Comparison of ENCODE assay signal across 8 mouse cellular contexts in the genomic region with DNA sequence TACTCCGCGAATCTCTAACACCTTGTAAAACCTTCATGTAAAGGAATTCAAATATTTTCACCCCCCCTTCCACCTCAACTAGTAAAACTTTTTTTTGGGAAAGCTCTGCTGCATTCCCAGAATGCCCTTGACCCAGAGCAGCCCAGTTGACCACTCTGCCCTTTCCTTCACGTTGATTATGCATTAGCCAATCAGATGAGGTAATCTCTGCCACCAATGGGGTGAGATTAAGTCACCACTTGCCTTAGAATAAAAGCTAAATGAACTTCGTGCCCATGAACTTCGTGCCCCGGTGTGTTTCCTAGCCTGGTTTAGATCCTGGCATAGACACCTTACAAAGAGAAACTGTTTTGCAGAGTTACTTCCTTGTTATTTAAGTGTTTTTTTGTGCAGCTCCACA. TPM values are rescaled to one million over a fixed set of nuclear protein-coding genes. Genes with fewer than 3 reads are reported as not detected.
DNase-seq lines count a peak whose midpoint lies in the region; ATAC-seq lines count a peak whose summit lies in the region.

No protein-coding gene starts in this region.

- peaks cover 5% of the 10 kb centered on the region for H3K4me1 ChIP-seq in heart, embryonic 10.5 days
- no peaks in the 10 kb centered on the region; the same call in 1 of the 2 replicates for H3K4me1 ChIP-seq in embryonic facial prominence, embryonic 14.5 days (ENCODE audit: control insufficient read depth, insufficient read depth, low read length)
- 0 out of 2 replicates have a peak, but pooled peaks cover 5% of the 10 kb centered on the region for H3K4me1 ChIP-seq in intestine, embryonic 16.5 days (ENCODE audit: control insufficient read depth, insufficient read depth, low read length)
- 0 out of 2 replicates have a peak, but pooled peaks cover 3% of the 10 kb centered on the region for H3K4me1 ChIP-seq in lung, embryonic 16.5 days (replicated peaks; ENCODE audit: control insufficient read depth, insufficient read depth, low read length)

- WGBS in heart, embryonic 10.5 days, result 45% methylated on average over 6 of the region's 6 CpGs
- WGBS in embryonic facial prominence, embryonic 14.5 days, result 52% methylated on average over 6 of the region's 6 CpGs
- 39% methylated on average over 6 of the region's 6 CpGs for WGBS in intestine, embryonic 16.5 days
- 37% methylated on average over 6 of the region's 6 CpGs for WGBS in lung, embryonic 16.5 days

- H3K27me3 ChIP-seq in heart, embryonic 10.5 days (ENCODE audit: insufficient read depth, poor library complexity, severe bottlenecking), result no peaks in the 10 kb centered on the region
- no peaks in the 10 kb centered on the region for H3K27me3 ChIP-seq in embryonic facial prominence, embryonic 14.5 days (replicated peaks; ENCODE audit: control insufficient read depth, insufficient read depth, low read length)
- no peaks in the 10 kb centered on the region for H3K27me3 ChIP-seq in intestine, embryonic 16.5 days (replicated peaks; ENCODE audit: control insufficient read depth, insufficient read depth, low read length)
- H3K27me3 ChIP-seq in lung, embryonic 16.5 days (ENCODE audit: control insufficient read depth, insufficient read depth, low read depth, low read length), result no peaks in the 10 kb centered on the region

- H3K36me3 ChIP-seq in heart, embryonic 10.5 days, result no peaks in the 10 kb centered on the region; the same call in 1 of the 2 replicates
- H3K36me3 ChIP-seq in embryonic facial prominence, embryonic 14.5 days (ENCODE audit: control insufficient read depth, insufficient read depth, low read length), result no peaks in the 10 kb centered on the region
- H3K36me3 ChIP-seq in intestine, embryonic 16.5 days (ENCODE audit: control insufficient read depth, insufficient read depth, low read length), result no peaks in the 10 kb centered on the region
- no peaks in the 10 kb centered on the region for H3K36me3 ChIP-seq in lung, embryonic 16.5 days (ENCODE audit: control insufficient read depth, insufficient read depth, low read length)

- H3K4me2 ChIP-seq in embryonic facial prominence, embryonic 14.5 days (ENCODE audit: low read depth, low read length), result peak overlapping the region; percentile 66
- H3K4me2 ChIP-seq in intestine, embryonic 16.5 days (ENCODE audit: low read depth, low read length), result peak overlapping the region; percentile 85
- peak overlapping the region; percentile 85 for H3K4me2 ChIP-seq in lung, embryonic 16.5 days (ENCODE audit: low read depth, low read length)

- H3K27ac ChIP-seq in heart, embryonic 10.5 days, result peak overlapping the region; percentile 96
- H3K27ac ChIP-seq in embryonic facial prominence, embryonic 14.5 days (replicated peaks; ENCODE audit: low read depth, low read length), result peak overlapping the region; percentile 91
- H3K27ac ChIP-seq in intestine, embryonic 16.5 days (ENCODE audit: low read length), result peak overlapping the region; percentile 98
- H3K27ac ChIP-seq in lung, embryonic 16.5 days (ENCODE audit: low read length), result no peak overlapping the region

- DNase-seq in heart, embryonic 10.5 days (ENCODE audit: low spot score), result no peak
- DNase-seq in heart, postnatal 4 days, result no peak
- DNase-seq in embryonic facial prominence, embryonic 14.5 days (ENCODE audit: low spot score), result peak; percentile 5
- DNase-seq in left cerebral cortex, postnatal 14 days (ENCODE audit: low spot score in 2 of 2), result no peak
- no peak for DNase-seq in thymus, postnatal 36 days
- DNase-seq in left cerebral cortex, adult 8-10 months (ENCODE audit: low spot score in 2 of 2), result no peak

- H3K9ac ChIP-seq in embryonic facial prominence, embryonic 14.5 days (ENCODE audit: low read depth, low read length), result peak overlapping the region; percentile 82
- peak overlapping the region; percentile 83 for H3K9ac ChIP-seq in intestine, embryonic 16.5 days (ENCODE audit: low read depth, low read length)
- peak overlapping the region; percentile 93 for H3K9ac ChIP-seq in lung, embryonic 16.5 days (ENCODE audit: low read length)

- ATAC-seq in embryonic facial prominence, embryonic 14.5 days (ENCODE audit: low read depth), result no peak
- ATAC-seq in intestine, embryonic 16.5 days, result 0 out of 2 replicates have a peak, but pooled peaks have one; percentile 16
- no peak for ATAC-seq in lung, embryonic 16.5 days (ENCODE audit: low read depth)

- H3K4me3 ChIP-seq in heart, embryonic 10.5 days, result peak overlapping the region; percentile 80
- peak overlapping the region; percentile 74 for H3K4me3 ChIP-seq in embryonic facial prominence, embryonic 14.5 days (ENCODE audit: low read depth, low read length)
- peak overlapping the region; percentile 71 for H3K4me3 ChIP-seq in intestine, embryonic 16.5 days (ENCODE audit: low read length)
- H3K4me3 ChIP-seq in lung, embryonic 16.5 days (ENCODE audit: low read length), result peak overlapping the region; percentile 91

- no peaks in the 10 kb centered on the region for H3K9me3 ChIP-seq in heart, embryonic 10.5 days
- H3K9me3 ChIP-seq in embryonic facial prominence, embryonic 14.5 days (ENCODE audit: control insufficient read depth, low read length), result peaks cover 4% of the 10 kb centered on the region; the same call in 1 of the 2 replicates
- H3K9me3 ChIP-seq in intestine, embryonic 16.5 days (ENCODE audit: control insufficient read depth, low read length), result no peaks in the 10 kb centered on the region
- no peaks in the 10 kb centered on the region for H3K9me3 ChIP-seq in lung, embryonic 16.5 days (ENCODE audit: control insufficient read depth, low read length)

- intact Hi-C loops in left cerebral cortex, postnatal 14 days (cut with DNase I), result loop anchor here (5.0 kb wide), 1 partner anchor 67 kb away; no protein-coding TSS in a partner anchor

RNA-seq across cellular contexts. Expression of a gene that starts 20.6 kb away (rescaled TPM):
- not detected in 2 replicates for polyA plus RNA-seq in heart, embryonic 10.5 days (2016; fragmentation: Nextera tagmentation; extraction: Ambion mirVana)
- not detected for total RNA-seq in heart, postnatal 4 days (2021)
- polyA plus RNA-seq in embryonic facial prominence, embryonic 14.5 days (2014; fragmentation: Nextera tagmentation; extraction: Ambion mirVana), result not detected in 2 replicates
- polyA plus RNA-seq in intestine, embryonic 16.5 days (2015; fragmentation: Nextera tagmentation; extraction: Ambion mirVana), result 0.26 and 0.31 TPM in 2 replicates
- not detected in 2 replicates for polyA plus RNA-seq in lung, embryonic 16.5 days (2015; fragmentation: Nextera tagmentation; extraction: Ambion mirVana)
- total RNA-seq in left cerebral cortex, postnatal 14 days (2021), result not detected
- total RNA-seq in left cerebral cortex, adult 8-10 months (2022), result not detected

RNA-seq across cellular contexts. Expression of a gene that starts 31.5 kb away (rescaled TPM):
- 550 and 560 TPM in 2 replicates for polyA plus RNA-seq in heart, embryonic 10.5 days (2016; fragmentation: Nextera tagmentation; extraction: Ambion mirVana)
- 100 to 1,000 TPM; 276 to 285 TPM for total RNA-seq in heart, postnatal 4 days (2021)
- polyA plus RNA-seq in embryonic facial prominence, embryonic 14.5 days (2014; fragmentation: Nextera tagmentation; extraction: Ambion mirVana), result 714 and 769 TPM in 2 replicates
- polyA plus RNA-seq in intestine, embryonic 16.5 days (2015; fragmentation: Nextera tagmentation; extraction: Ambion mirVana), result 671 and 691 TPM in 2 replicates
- polyA plus RNA-seq in lung, embryonic 16.5 days (2015; fragmentation: Nextera tagmentation; extraction: Ambion mirVana), result 699 and 707 TPM in 2 replicates
- total RNA-seq in left cerebral cortex, postnatal 14 days (2021), result 100 to 1,000 TPM; 412 to 432 TPM
- 100 to 1,000 TPM; 310 to 362 (median 328) TPM for total RNA-seq in left cerebral cortex, adult 8-10 months (2022)

RNA-seq across cellular contexts. Expression of a gene that starts 41.4 kb away (rescaled TPM):
- polyA plus RNA-seq in heart, embryonic 10.5 days (2016; fragmentation: Nextera tagmentation; extraction: Ambion mirVana), result not detected in 2 replicates
- not detected for total RNA-seq in heart, postnatal 4 days (2021)
- 0.30 and 0.56 TPM in 2 replicates for polyA plus RNA-seq in embryonic facial prominence, embryonic 14.5 days (2014; fragmentation: Nextera tagmentation; extraction: Ambion mirVana)
- polyA plus RNA-seq in intestine, embryonic 16.5 days (2015; fragmentation: Nextera tagmentation; extraction: Ambion mirVana), result 237 and 402 TPM in 2 replicates
- not detected in 2 replicates for polyA plus RNA-seq in lung, embryonic 16.5 days (2015; fragmentation: Nextera tagmentation; extraction: Ambion mirVana)
- total RNA-seq in left cerebral cortex, postnatal 14 days (2021), result not detected
- not detected for total RNA-seq in left cerebral cortex, adult 8-10 months (2022)

Comparison
In these comparisons a context has a peak if more than half of its experiments do, and no peak if none do; other contexts are left out.
1. RNA of a gene that starts 41.4 kb away (polyA plus RNA-seq): 237 to 402 TPM in intestine, embryonic 16.5 days; 0.30 to 0.56 TPM in embryonic facial prominence, embryonic 14.5 days, not detected in heart, embryonic 10.5 days and not detected in lung, embryonic 16.5 days; every median in the first group is over 100 times any median in the second.
2. Peak in every context shown above with its lines, with median percentiles within 50 percentile points of each other: H3K4me3 ChIP-seq, H3K4me2 ChIP-seq and H3K9ac ChIP-seq.